Mouse (Mus musculus) right cerebral cortex, adult 2 months (tissue): ENCODE measurements around the gene Rpl7l1.

ENCODE experiments used
- DNase-seq, 2 experiments: peaks; one replicate each; pipeline ENCODE4 v3.0.0; 2021 to 2022; ENCODE audit warnings: low spot score in 2 of 2

Gene Rpl7l1

DNA sequence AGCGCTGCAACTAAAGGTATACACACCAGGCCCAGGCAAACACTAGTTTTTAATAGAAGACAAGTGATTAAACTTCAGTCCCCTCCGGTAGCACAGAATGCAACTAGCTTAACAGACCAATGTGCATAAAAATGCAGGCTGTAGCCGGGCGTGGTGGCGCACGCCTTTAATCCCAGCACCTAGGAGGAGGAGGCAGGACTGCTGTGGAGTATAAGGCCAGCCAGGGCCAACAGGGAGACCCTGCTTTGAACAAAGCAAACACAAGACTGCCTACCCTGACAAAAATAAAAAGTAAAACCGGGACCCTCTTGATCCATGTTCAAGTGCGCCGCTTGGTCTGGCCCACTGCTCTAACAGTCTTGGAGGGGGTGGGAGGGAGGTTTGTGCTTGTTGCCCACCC, 7.4 kb downstream of the Rpl7l1 start:
- no peak for DNase-seq

DNA sequence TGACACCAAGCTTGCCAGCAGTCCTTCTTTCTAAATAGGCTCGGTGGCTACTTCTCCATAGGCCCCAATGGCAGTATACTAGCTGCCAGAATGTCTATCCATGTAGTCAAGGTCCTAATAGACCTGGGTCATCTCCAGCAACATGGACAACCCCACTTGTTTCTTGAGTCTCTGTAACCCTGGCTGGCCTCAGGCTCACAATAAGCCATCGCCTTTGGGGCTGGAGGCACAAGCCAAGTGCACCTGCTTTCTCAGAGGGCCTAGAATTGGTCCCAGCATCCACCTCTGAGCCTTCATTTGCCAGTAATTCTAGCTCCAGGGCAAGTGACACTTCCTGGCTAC, 8.4 kb downstream of the Rpl7l1 start:
- DNase-seq = no peak

DNA sequence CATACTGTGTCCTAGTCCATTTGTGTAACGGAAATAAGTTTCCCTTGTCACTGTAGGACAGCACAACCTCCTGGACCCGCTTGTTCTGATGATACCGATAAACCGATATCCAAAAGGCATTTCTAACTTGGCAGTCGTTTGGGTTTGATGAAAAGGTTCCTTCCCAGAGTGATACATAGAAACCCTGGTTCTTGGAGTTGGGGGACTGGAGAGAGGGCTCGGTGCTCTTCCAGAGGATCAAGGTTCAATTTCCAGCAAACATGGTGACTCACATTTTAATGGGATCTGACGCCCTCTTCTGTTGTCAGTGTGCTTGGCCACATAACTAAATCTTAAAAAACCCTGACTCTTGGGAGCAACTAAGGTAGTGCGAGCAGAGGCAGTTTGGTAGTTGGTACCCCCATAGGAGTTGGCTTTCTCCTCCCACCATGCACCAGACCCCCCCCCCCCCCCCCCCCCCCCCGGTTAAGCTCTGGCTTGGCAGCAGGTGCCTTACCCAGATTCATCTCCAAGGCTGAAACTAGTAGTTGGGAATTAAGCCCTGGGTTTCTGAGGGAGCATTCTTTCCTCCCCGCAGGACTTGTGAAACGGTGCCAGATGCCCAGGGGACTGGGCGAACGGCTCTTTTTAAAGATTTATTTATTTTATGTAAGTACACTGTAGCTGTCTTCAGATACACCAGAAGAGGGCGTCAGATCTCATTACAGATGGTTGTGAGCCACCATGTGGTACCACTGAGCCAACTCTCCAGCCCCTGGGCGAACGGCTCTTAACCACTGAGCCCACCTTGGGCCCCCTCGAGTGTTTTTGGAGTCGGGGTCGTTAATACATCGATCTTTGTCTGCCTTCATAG, 9.0 kb downstream of the Rpl7l1 start:
- no peak for DNase-seq

DNA sequence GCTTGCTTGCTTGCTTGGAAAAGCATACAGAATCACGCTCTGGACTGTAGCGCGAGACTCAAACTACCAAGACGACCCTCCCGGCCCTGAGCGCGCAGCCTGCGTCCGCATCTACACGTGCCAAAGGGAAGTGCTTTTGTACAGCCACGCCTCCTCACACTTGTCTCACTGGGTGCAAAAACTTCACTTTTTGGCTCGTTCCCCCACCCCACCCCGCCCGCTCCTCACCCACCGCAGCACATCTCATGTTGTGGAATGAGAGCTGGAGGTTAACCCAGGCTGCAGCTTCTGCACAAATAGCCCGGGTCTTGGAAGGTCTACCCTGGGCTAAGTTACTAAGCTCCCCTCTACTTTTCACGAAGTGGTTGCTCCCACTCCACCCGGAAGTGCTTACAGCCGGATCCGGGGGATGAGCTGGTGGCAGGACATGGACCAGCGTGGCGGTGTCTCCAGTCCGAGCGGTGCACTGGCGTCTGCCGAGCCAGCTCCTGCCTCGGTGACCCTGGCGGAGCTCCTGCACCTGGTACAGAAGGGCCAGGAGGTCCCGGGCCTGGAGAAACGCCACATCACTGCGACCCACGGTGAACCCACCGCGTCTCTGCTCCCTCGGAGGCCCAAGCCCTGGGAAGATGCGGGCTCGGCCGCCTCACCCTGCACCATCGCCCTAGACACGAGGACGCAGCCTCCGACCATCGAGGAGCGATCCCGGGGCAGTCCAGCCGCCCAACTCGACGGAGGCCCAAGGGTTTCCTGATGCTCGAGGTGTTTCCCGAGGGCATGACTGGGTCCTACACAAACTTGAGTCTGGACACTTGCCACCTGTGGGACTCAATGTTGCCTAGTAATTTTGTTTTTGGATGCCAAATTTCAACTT, 9.8 kb downstream of the Rpl7l1 start, which contains the start of gene 2310039H08Rik:
Gene 2310039H08Rik (plus strand): TSS at position 232 of the 874 bp plus-strand sequence.
- peak; percentile 83 to 89 for DNase-seq

DNA sequence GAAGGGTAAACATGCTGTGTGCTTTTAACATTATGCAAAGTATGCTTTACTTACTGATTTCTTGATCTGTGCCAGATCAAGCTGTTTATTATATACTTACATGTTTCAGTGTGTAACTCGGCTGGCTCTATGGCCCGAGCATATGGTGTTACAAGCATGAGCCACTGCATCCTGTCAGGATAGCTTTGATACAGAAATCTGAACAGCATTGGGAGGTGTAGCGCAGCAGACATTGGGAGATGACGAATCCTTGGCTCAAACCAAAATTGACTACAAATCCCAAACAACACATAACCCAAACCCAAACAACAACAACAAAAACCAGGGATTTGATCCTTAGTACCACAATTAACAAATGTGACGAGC, 10.5 kb downstream of the Rpl7l1 start:
- DNase-seq = no peak

DNA sequence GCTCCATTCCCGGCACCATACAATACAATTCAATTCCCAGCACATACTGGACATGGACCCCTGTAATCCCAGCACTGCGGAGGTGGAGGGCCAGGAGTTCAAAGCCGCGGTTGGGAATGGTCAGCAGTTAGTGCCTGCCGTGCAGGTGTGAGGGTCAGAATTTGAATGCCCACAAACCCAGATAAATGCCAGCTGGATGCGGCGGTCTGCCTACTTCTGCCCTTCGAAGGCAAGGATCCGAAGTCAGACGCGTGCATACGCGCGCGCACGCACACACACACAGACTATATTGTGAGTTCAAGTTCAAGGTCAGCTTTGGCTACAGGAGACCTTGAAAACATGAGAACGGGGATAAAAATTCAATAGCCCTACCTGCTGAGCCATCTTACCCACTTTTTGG, 10.9 kb downstream of the Rpl7l1 start:
- no peak for DNase-seq

DNA sequence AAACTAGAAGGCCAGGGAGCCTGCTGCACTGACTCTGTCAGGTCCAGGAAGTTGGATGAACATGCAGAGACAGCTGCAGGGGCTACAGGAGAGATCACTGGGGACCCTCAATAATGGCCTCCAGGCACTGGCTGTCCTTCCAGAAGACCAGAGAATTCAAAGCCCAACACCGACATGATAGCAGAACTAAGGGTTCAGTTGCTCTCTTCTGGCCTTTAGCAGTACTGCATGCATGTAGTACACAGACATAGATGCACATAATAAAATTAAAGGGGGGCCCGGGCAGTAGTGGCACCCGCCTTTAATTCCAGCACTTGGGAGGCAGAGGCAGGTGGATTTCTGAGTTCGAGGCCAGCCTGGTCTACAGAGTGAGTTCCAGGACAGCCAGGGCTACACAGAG, 11.4 kb downstream of the Rpl7l1 start:
- DNase-seq = no peak

DNA sequence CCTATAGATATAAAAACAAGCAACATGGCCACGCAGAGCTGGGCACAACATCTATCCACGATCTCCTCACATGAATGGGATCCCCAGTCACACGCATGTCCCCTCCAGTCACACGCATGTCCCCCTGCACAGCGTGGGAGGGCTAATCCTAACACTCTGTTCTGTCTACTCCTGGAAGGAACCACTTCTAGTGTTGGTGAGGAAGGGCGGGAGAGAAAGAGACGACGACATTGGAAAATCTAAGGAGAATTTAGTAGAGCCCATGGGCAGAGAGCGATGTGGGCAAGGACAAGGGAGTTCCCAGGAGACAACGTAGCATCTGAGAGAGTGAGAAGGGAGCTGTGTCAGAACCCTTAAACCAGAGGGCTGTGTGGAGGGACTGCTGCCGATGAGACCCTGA, 11.9 kb downstream of the Rpl7l1 start:
- no peak for DNase-seq

DNA sequence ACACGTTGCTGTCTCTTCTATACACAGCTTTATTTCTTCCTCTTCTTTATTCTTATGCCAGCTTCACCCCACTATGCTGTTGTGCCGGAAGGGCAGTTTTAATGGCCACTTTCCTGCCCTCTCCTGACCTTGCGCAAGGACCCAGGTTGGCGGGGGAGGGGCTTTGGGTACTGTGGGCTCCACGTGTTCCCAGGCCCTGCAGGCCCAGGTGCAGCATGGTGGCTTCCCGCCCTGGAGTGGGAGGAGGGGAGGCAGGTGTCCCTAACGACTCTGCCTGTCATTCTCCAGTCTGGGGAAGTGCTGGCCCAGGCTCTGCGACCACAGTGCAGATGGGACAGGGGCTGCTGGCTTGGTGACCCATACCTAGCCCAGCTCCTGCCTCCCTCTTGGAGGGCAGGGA, 14.6 kb downstream of the Rpl7l1 start:
- DNase-seq = no peak

DNA sequence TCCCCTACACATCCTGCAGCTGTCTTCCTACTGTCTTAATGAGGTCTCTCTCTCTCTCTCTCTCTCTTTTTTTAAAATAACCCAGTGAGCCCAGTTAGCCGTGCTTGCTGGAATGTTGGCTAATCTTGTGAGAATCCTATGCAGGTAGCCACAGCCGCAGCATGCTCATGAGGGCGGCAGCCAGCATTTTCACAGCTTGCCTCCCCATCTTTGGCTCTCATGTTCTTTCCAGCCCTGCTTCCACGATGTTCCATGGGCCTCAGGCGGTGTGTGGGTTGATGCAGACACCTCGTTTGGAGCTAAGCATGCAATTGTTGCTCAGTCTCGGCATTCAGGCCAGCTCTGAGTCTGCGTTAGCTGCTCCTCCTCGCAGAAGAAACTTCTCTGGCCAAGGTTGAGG, 17.6 kb downstream of the Rpl7l1 start:
- peak; percentile 57 to 65 for DNase-seq

DNA sequence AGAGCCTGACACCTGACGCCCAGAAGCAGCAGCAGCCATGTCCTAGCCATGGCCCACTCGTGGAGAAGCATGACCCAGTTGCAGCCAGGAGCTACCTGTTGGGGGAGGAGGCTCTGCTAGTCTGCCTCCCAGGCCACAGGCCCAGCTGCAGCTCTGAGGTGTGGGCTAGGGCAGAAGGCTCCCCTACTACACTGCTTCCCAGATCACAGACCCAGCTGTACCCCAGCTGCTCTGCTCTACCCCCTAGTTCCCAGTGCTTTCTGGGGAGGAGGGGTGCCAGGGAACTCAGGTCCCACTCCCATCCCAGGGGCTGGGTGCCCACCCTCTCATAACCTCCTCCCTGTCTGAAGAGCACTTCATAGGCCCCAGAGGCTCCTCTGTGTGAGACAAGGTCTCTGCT, 18.9 kb downstream of the Rpl7l1 start, which contains the start of gene Ptcra:
Gene Ptcra (minus strand): TSS at position 169 of the 400 bp plus-strand sequence.
- no peak for DNase-seq

DNA sequence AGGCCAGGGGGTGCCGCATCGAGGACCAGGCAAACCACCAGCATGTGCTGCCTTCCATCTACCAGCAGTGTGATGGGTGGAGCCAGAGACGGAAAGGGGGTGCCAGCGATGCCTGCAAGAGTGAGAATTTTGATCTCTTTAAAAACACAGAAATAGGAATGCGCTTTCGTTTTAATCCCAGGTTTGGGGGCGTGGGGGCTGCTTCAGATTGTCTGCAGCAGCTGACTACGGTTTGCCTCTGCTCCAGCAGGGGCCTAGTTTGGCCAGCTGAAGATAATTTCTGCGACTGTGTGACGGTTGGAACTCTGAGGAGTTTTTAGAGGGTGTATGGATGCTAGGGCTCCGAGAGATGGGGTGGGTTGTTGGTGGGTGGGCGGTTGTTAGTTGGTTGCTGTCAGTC, 23.7 kb downstream of the Rpl7l1 start:
- peak in 1 of 2 experiments; percentile 40 for DNase-seq

DNA sequence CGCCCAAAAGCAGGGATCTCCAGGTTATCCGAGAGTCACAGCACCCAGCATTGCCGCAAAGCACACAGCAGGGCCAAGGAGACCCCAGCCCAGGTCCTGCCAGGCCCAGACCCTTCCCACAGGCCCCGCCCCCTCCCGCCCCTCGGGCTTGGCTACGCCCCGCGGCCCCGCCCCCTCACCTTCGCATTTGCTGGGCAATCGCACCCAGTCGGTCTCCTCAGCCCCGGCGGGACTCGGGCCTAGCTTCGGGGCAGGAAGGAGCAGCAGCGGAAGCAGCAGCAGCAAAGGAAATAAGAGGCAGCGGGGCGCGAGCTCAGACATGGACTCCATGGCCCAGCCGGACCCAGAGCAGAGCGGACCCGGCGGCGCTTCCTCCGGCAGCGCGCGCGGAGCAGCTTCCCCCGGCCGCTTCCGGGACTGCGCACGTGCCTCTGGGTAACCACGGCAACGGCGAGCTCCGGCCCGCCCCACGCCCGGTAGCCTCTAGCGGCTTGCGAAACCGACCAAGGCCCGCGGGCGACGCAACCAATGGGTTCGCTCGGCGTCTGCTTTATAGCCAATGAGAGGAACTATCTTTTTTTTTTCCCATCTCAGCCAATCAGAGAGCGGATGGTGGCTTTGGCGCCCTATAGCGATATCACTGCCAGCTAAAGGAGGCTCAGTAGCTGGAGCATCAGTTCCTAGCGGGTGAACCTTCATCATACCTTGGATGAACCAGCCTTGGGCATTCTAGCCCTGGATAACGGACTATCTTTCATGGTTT, 30.5 kb downstream of the Rpl7l1 start, which contains the start of gene Cnpy3:
Gene Cnpy3 (minus strand): TSS at position 421 of the 763 bp plus-strand sequence.
- DNase-seq = peak; percentile 97 to 98

DNA sequence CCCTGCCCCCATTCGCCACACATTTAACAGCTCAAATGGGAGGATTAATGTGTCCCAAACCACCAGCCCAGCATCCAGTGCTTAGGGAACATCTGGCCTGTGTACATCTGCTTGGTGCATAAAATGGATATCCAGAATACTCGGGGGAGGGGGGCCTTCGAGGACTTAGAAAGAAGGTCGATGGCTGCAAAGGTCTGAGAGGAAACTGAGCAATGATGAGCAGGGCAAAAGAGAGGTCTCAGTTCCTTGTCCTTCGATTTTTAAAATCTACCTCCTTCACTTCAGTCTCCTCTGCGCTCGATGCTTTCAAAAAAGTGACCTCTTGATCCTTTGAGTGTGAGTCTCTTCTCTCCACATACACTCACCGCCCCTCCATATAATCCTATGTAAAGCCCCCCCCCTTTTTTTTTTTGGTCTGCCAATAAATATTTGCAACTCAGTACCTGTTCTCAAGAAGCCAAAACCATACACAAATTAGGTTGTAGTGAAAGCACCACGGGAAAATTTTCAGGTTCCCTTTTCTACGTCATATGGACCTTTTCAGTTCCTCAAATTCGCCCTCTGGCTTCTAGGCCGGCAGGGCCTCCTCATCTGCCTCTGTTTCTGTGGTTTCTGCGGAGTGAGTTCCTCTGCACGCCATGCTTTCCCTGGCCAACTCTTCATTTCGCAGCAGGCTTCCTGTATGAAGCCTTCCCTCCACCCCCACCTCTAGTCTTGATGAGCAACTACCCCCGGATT, 31.2 kb downstream of the Rpl7l1 start:
- DNase-seq = no peak

DNA sequence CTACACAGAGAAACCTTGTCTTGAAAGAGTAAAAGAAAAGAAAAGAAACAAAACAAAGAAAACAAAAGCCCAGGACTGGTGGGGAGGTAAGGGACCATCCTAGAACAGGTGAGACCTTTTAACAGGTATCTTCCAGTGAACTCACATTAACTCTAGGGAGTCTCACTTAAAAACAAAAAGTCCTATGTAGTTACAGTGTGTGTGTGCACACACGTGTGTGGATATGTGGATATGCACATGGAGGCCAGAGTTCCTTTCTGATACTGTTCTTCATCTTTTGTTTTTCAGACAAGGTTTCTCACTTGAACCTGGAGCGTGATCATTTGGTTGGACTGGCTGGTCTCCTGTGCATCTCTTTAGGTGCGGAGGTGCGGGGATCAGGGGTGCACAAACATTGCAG, 31.9 kb downstream of the Rpl7l1 start:
- DNase-seq = no peak

DNA sequence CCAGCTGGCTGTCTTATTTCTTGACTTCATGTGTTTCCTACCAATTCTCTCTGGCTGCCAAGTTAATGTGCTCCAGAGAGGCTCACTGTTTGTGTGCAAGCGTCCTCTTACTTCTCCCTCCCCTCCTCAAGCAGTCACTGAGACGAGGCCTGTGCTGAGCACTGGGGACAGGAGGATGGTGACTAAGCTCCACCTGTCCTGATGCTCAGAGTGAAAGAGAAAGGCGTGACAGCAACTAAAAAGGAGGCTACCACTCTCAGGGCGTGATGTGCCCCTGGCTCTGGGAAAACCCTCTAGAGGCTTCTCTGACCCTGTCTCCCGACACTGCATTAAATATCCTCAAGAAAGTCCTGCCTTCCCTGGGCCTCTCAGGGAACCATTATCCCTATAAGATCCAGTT, 33.2 kb downstream of the Rpl7l1 start:
- no peak for DNase-seq

DNA sequence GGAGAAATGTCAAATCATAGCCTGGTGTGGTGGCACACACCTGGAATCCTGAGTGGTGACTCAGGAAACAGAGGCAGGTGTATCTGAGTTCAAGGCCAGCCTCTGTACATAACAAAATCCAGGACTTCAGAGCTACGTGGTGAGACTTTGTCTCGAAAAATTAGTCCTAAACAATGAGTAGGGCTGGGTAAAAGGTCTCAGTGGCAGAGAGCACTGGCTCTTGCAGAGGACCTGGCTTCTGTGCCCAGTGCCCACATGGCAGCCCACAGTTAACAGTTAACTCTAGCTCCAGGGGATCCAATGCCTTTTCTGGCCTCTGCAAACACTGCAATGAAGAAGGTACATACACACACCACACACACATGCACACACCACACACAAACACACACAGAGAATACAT, 34.7 kb downstream of the Rpl7l1 start:
- no peak for DNase-seq

DNA sequence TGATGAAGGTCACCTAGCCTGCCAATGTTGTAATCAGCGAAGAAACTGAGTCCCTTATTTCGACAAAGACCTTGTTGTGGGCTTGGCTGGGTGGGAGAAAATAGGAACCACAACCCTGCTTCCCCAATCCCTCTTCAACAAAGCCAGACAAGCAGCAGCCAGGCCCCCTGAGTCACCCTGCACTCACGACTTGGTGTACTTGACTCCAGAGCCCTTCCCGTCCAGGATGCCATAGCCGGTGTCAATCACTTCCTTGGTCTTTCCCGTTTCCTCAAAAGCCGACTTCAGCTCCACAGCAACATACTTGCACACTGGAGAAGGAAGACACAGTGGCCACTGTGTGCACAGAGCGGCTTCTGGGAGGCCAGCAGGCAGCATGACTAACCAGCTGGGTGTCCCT, 35.2 kb downstream of the Rpl7l1 start:
- no peak for DNase-seq

DNA sequence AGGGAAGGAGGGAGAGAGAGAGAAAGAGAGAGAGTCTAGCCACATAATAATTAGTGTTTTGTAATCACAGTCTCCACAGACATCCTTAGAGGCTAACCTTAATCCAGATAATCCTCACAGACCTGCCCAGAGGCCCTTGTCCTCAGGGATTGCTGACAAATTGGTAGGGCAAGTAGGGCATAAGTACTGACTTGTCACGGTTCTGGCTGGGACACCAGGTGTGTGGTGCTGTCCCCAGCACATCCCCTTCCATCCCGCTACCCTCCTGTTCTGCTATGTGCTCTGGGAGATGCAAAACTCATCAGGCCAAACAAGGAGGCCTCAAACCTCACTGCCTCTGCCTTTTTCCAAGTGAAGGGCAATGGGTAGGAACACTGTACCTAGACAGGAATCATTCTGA, 37.0 kb downstream of the Rpl7l1 start:
- no peak for DNase-seq

DNA sequence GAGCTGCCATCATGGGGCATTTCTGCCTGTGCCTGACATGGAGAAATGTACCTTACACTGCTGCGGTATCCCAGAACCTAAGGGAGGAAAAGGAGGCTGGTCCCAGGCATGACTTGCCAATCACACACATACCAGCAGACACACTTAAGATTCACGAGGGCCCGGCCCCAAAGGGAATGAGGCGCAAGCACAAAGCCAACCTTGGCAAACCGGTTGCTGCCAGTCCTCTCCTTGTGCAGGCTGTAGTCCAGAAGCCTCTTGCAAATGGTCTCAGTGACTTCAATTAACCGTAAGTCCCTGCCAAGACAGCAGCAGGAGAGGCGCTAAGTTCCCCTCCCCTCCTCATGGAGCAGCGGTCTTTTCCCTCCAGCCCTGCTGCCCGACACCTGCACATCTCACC, 39.5 kb downstream of the Rpl7l1 start:
- no peak for DNase-seq

DNA sequence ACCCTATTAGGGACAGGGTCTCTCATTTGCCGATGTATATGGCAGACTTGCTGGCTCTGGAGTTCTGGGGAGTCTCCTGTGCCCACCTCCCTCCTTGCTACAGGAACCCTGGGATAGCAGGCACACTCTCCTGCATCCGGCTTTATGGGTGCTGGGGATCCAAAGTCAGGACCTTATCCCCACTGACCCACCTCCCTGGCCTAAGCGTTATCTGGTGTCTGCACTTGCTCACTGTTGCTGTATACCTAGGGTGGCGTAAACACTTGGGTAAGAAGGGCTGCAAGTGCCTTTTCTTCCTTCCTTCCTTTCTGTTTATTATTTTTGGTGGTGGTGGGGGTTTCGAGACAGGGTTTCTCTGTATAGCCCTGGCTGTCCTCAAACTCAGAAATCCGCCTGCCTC, 41.2 kb downstream of the Rpl7l1 start:
- DNase-seq = no peak
